Mouse (Mus musculus) T-helper 2 cell (primary cell): Measurements from ENCODE around the gene Scube1.

Experiments
- in situ Hi-C: fragments of 300-600 bp; cut with MboI, MseI; formaldehyde crosslinking; loops from one replicate; pipeline ENCODE4 v1.15.1; 2025; ENCODE audit warnings: high pct_unique_total_duplicates

The Scube1 gene

DNA sequence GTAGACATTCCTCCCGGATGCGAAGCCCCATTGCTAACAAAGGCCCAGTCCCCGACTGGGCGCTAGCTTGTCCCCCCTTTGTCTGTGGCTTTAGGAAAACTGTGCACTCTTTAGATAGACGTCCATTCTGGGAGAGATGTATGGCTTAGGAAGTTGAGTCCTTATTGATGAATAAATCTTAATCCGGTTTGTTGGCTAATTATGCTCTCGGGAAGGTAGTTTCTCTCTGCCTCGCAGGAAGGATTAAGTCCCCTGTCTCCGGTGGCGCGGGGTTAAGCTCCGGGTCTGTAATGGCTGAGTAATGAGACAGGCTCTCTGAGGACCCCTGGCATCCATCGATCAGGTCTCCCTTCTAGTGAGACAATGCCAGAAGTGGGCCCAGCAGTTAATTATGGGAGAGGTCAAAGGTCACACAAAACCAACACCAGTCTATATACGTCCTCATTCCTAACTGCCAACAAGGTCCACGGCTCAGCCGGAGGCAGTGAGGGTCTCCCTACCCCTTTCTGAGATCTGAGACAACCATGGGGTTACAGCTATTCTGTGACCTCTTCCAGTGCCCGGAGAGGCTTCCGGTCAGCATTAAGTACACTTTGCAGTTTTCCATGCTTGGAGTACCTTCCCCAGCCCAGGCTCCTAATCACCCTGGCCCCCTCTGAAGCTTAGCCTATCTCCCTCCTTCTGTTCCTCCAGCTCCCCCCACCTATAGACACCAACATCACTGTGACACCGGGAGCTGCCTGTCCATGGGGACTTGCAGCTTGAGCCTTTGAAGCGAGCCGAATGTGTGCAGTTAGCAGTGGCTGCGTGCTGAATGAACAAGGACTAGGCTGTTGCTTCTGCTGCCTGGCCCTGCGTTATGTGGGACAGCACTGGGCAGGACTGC is 14.7 kb downstream of the Scube1 start:
- in situ Hi-C loops: no loop called here

DNA sequence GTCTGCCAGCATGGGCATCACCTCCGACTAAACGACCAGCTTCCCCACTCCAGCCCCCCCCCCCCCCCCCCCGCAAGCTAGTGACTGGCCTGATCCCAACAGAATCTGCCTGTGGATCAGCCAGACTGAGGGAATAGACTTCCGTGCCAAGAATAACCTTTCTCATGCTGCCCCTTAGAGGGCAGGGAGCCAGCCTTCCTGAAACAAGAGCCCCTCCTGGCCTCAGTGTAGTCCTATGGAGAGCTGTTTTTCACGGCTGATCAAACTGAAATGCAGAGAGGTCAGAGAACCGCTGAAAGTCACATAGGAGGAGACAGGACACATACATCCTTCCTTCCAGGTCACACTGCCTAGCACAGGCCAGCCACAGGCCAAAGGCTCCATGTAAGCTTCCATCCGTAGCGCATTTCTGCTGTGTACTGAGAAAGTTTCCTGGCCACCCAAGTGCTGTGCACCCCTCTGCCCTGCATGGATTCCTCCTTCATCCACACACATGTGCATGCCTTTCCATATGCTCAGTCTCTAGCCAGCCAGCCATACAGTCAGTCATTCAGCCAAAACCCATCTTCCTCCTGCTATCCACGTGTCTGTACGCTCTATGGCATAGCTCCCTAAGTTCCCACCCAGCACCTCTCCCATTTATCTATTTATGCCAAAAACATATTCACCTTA is 18.2 kb downstream of the Scube1 start:
- in situ Hi-C loops: no loop called here

DNA sequence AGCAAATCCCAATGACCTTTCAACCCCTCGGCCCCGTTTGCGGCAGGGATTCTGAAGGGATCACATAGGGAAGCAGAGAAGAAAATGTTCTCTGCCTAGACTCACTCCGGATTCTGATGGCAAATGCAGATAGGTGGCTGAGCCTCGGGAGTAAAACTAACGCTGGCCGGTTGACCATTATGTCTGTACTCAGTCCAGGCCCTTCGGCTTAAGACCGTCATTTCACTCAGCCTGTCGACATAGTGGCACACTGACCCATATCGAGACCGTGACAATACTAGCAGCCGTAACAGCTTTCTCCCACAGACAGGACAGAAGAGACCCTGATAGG is 24.3 kb downstream of the Scube1 start:
- in situ Hi-C loops: no loop called here

DNA sequence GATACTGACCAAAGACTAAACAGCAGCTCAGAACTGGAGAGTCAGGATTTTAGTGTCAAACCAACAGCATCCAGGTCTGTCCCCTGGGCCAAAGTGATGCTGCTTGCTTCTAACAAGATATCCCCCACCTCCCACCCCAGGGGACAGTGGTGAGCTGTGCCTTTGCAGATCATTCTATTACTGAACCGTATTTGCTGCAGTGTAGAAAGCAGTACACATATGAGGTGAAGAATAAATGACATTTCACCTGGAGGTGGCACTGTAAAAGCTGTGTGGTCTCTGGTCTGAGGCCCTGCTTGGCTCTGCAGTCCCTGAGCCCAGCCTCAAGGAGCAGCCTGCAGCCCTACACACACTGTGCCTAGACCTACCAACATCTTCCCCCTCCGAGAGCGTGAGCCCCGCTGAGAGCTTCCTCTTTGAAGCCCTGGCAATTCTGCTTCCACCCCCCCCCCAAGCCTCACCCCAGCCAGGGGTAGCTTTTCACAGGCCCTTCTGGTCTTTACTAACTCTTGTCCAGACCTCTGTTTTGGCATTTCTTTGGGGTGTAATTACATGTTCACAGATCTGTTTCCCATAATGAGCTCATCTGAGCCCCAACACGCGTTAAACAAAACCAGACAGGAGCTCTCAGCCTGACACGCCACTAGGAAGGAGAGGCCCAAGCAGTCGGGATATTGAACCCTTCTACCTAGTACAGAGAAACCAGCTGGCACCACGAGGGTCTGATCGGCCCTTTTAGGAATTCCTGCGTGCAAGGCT is 24.8 kb downstream of the Scube1 start:
- in situ Hi-C loops: no loop called here

DNA sequence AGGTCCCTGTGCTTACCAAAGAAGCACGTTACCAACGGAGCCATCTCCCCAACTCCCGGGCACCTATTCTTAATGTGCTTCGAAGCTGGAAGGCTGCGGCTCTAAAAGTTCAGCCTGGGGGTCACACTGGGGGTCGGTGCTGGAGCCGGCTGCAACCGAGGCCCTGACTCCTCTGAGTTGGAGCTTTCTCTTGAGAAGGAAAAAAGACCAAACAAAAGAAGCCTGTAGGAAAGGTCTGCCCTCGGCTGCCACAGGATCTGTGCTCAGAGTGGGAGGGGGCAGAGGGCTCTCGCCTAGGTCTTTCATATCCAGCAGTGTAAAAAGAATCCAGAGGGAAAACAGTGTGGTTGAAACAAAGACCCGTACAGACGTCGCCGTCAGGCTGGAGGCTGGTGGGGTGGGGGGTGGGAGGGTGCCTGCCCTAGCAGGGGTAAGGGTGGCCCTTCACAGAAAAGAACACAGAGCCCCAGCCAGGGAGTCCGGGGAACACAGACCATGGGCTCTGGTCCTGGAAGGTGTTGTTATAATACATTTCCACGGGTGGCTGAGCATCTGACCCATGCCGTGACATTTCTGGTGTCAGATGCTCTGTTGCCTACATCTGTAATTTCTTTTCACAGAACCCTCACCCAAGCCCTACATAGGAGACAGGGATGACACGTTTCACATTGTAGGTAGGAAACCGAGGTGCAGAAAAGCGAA is 25.5 kb downstream of the Scube1 start:
- in situ Hi-C loops: no loop called here

DNA sequence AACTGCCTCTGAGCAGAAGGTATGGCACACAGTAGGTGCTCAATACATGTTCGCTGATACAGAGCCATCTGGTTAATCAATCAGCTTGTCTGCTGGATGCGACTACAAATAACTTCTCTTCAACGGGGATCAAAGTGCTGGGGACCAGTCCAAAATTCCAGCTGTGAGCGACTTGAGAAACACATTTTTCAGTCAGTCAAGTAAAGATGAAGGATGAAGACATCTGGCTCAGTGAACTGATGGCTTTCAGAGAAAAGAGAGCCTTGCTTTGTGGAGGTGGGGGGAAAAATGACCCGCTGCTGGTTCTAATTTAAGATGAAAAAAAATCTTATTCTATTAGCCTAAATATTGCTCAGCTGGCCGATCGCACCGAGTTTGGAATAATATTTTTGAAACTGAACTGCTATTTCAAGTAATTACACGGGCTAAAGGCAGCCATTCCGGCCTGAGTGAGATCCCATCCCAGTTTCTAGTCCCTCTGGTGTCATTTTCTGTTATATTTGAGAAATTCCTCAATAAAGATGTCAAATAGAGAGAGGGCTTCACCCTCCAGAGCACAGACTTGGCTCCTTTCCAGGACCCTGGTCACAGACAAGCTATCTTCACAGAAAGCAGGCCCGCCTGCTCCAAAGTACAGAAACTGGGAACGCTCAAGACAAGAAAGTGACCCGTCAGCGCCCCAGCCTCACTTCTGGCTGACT is 28.0 kb downstream of the Scube1 start:
- in situ Hi-C loops: no loop called here

DNA sequence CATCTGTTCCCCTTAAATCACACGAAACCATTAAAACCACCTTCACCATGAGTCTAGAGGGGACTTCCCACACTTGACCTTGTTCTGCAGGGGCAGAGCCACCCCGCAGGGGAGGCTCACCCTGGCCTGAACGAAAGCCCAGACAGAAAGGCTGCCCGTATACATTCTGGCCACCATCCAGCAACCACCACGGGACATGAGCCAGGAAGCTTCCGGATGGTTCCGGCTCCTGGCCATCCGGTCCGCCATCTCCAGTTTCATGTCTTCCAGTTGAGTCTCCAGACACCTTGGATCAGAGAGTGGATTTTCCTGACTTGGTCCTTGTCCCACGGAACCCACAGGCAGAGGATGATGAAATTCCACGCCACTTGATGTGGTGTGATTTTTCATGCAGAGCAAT is 29.7 kb downstream of the Scube1 start:
- in situ Hi-C loops: no loop called here

DNA sequence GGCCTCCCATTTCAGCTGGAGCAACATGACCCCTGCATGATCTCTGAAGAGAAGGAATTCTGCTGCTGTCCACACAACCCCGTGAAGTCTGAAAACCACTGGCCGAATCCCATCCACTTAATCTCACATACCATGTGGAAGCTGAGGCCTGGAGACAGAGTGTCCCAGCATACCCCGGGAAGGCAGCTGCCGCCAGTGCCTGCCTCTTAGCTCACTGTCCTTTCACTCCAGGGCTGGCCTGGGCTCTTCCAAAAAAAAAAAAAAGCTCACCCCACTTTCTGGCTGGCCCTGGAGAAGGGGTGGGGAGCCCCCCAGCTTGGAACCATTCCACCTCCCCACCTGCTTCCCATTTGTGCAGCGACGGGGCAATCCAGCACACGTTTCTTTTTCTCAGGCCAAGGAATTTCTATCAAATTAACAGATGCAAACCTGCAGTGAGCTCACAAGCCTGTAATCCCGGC is 32.9 kb downstream of the Scube1 start:
- in situ Hi-C loops: no loop called here

DNA sequence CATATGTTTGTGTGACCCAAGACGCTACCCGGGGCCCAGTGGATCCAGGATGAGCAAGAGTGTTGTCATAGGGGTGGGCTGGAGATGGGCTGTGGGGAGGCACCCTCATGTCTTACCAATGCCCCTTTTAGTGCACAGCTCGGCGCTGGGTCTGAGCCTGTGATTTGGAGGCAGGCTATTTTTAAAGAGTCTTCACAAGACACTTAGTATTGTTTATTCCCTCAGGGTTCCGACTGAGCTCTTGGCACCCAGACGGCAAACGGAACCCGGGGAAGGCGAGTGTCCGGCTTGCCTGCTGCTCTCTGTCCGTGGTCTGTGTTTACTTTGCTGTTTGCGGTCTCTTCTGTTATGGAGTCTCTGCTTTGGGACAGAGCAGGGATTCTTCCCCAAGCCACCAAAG is 34.9 kb downstream of the Scube1 start:
- in situ Hi-C loops: no loop called here

DNA sequence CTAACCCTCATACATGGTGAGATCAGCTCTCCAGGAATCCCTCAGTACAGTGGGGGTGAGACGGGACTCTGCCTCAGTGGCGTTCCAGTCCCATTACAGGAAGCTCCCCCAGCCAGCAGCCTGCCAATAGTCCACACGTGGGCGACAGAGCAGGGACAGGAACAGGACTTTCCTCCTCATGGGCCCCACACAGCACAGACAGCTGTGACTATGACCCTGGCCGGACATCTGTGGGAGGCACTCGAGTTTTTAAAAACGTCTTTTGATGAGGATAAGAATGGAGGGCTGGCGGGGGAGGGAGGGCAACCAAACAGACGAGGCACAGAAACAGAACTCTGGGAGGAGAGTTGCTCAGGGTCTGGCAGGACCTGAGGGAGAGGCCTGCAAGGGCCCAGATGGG is 38.2 kb downstream of the Scube1 start:
- in situ Hi-C loops: no loop called here

DNA sequence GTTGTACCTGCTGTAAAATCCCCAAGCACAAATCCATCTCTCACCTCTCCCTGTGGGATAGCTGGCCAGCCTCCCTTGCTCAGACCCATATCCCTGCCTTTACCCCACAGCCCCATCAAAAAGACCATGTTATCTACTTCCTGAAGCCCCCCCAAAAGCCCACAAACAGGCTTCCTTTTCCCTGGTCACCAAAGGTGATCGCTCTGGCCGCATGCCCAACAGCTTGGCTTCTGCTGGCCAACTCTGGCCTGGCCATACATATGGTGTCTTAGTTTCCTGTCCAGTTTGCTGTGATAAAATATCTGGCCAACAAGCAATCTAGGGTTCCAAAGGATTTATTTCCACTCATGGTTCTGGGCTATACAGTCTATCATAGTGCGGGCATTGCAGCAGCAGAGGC is 38.9 kb downstream of the Scube1 start:
- in situ Hi-C loops: no loop called here

DNA sequence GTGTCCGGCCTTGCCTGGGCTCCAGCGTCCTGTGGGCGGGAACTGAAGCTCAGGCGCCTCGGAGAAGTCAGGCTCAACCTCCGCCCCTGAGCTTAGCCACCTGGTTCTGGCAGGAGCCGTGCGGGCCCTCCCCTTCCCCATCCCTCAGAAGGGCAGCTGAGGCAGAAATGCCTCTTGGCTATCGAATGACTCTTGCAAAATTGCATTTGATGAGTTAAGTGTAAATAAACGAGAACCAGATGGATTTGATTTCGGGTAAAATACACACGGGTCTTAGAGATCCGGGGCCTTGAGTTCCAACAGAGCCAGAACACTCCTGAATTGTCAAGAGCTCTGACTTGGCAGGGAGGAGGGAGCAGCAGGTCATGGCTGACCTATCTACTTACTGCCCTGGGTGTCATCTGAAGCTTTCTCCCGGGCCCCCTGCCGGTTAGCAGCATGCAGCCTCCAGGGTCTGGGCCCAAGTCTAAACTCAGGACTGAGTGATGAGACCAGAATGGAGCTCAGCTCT is 41.7 kb downstream of the Scube1 start:
- in situ Hi-C loops: no loop called here

DNA sequence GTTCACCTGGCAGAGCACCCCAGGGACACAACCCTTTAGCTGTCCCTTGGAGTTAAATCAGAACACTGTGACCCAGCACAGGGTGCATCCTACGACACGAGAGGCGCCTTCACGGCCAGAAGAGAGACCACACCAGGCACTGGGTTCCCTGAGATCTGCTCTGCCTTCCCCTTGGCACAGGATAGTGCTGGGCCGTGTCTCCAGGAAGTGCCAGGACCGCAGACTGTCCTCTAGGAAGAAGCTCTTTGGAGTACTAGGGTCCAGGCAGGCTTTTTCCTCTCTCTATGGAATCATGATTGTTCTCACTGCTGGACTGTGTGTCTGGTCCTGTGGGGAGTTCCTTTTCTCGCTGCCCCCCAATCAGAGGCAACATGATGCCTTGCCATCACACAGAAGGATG is 44.5 kb downstream of the Scube1 start:
- in situ Hi-C loops: no loop called here

DNA sequence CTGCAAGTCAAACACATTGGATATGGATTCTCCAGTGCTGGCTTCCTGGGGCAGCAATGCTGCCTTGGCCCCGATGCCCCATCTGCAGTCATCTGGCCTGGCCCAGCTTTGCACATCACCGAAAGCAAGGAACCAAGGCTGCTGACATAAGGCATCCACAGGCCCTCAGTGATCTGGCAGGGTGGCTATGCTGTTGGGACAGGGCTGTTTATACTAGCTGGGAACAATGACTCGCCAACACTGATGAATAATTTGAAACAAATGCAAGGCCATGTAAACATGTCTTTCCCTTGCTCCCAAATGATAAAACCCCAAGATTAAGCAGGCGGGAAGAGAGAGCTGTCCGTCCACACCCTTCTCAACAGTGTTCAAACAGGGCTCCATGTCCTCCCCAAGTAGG is 45.1 kb downstream of the Scube1 start:
- in situ Hi-C loops: no loop called here

DNA sequence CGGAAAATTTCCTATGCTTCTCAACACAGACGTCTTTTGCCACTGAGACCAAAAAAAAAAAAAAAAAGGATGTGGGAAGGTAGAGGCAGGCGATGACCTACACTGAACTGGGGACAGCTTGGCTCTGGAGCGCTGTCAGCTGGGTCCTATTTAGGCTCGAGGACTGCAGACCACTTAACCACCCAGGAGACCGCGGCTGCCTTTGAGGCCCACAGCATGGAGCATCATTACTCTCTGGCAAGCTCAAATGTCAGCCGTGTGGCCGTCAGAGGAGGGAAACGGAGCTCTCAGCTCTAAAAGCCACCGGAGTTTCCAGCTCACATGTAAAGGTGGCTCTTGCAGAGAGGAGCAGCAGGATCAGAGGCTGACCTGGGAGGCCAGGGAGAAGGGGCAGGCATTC is 46.2 kb downstream of the Scube1 start:
- in situ Hi-C loops: no loop called here

DNA sequence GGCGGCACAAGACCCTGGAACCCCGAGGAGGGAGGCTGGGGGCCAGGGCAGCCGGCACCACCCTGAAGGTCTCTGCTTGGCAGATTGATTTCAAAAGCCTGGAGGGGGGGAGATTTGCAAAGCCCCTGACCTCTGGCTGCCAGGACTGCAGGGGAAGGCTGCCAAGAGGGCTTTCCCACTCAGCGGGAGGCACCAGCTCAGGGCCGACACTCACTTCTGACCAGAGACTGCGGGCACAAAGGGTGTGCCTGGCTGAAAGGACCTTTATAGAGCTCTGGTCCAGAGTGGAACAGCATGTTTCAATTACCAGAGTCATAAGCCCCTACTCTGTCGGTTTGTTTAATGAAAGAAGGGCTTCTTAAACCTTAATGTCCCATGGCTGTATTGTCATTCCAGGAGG is 46.7 kb downstream of the Scube1 start:
- in situ Hi-C loops: no loop called here

DNA sequence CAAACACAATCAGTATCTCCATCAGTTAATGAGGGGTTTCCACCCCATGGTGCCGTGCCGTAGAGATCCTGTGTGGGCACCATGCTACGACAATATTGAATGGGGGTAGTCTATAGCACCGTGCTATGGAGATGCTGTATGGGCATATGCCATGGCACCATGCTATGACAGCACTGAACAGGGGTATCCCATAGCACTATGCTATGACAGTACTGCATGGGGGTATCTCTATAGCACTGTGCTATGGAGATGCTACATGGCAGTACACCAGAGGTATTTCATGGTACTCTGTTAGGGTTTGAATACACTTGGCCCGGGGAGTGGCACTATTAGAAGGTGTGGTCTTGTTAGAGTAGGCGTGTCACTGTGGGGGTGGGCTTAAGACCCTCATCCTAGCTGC is 47.7 kb downstream of the Scube1 start:
- in situ Hi-C loops: no loop called here

DNA sequence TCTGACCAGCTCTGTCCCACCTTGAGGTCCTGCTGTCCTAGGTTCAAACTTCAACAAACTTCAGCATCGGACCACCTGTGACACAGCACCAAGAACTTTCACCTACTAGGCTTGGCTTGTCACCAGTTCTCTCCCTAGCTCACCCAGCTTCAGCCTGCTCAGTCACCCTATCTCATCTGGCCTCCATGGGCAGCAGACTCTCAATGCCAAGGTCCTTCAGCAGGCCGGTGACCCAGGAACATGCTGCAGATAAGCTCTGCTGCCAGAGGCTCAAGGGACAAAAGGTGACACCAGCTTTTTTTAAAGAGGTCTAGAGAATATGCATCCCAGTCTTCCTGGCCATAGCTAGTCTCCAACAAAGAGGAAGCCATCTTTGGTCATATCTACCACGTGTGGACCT is 48.5 kb downstream of the Scube1 start:
- in situ Hi-C loops: no loop called here

DNA sequence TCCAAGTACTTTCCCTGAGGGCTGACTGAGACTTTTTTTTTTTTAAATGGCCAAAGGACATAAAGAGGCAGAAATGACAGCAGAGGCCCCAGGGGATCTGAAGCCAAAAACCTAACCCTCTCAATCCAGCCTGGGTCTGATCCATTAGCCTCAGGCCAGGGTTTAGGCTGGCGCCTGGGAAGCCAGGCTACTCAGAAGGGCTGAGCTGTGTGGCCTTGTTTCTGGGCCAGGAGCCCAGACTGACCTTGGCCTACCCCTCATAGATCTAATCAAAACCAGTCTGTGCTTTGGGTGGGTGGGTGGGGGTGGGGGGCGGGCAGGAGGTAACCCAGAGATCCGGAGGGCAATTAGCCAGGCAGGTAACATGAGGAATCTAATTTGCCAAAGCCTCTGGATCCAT is 51.2 kb downstream of the Scube1 start:
- in situ Hi-C loops: no loop called here

DNA sequence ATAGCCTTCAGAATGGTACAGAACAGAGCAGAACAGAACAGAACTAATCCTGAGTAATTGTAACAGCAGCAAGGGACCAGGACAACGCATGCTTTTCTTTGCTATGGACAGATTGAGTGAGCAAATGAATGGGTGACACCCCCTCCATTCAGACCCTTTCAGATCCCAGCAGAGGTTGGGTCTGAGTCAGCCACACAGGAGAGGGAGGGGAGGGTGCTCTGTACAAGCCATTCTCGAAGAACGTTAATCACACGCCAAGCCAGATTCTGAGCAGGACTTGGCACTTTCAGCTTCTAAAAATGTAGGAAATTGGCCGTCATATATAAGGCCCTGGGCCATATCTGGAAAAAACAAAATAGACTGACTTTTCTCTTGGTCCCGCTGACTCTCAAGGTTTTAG is 57.3 kb downstream of the Scube1 start:
- in situ Hi-C loops: no loop called here

DNA sequence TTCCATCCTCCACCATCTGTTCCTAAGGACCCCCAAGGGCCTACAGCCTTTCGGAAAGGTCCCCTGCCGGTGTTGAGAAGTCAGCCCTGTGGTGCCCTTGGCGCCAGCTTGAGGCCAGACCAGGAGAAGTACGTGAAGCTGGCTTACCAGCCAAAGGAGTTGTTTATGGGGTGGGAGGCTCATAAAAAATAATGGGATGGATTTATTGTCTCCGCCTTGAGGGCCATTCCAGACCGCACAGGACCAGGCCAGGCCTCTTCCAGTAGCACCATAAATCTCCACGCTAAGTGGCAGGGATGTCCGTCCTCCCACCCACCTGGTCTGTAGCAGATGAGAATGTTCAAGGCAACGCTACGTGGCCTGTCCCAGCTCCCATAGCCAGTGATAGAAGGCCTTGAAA is 58.4 kb downstream of the Scube1 start:
- in situ Hi-C loops: no loop called here
